Mouse (Mus musculus): ENCODE measurements around the gene Psmc1. TPM values are rescaled to one million over a fixed set of nuclear protein-coding genes. Genes with fewer than 3 reads are reported as not detected.

Gene Psmc1
- polyA plus RNA-seq, 1 experiment from 2014 or later, result 358 TPM

DNA sequence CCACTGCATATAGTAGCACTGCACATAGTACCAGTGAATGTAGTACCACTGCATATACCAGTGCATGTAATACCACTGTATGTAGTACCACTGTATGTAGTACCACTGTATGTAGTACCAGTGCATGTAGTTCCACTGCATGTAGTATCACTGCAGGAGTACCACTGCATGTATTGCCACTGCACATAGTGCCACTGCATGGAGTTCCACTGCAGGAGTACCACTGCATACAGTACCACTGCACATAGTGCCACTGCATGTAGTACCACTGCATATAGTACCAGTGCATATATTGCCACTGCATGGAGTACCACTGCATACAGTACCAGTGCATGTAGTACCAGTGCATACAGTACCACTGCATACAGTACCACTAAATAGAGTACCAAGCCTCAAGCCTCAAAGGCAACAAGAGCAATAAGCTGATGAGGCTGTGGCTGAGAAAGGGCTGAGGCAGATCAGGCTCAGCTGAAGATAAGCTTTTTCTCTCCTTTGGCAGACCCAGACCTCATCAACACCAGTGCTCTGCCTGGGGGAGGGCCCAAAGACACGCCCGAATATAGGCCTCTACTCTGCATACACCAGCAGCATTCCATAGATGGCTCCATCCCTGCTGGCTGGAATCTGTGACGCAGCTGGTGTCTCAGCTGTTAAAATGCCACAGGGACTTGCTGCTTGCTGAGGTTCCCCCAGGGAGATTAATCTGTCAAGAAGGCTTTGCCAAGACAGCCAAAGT, 9.8 kb upstream of the Psmc1 start:
- 55% methylated on average over 3 of the region's 3 CpGs for WGBS
- H3K4me2 ChIP-seq (replicated peaks), result no peak overlapping the region
- no peak overlapping the region for H3K9ac ChIP-seq
- no peaks in the 10 kb centered on the region for H3K9me3 ChIP-seq
- ATAC-seq (ENCODE audit: low FRiP score, low read depth), result no peak
- H3K4me1 ChIP-seq, result no peaks in the 10 kb centered on the region
- no peak overlapping the region for H3K4me3 ChIP-seq
- H3K27ac ChIP-seq, result no peak overlapping the region
- H3K36me3 ChIP-seq, result no peaks in the 10 kb centered on the region
- H3K27me3 ChIP-seq (replicated peaks), result no peaks in the 10 kb centered on the region

DNA sequence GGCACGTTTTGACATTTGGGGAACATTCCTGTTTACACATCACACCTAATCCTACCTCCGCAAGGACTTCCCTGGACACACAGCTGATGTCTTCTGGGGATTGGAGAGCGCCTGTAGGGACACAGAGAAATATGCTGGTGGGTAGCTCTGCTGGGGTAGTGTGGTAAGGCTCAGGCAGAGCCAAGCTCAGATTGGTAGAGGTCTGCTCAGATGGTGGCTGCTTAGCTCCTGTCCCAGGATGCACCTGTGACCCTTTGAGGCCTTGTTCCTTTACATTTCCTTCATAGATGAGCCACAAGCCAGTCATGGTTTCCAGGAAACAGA, 9.3 kb upstream of the Psmc1 start:
- H3K27ac ChIP-seq, result no peak overlapping the region
- H3K27me3 ChIP-seq (replicated peaks), result no peaks in the 10 kb centered on the region
- H3K9ac ChIP-seq, result no peak overlapping the region
- H3K36me3 ChIP-seq, result no peaks in the 10 kb centered on the region
- H3K4me1 ChIP-seq, result no peaks in the 10 kb centered on the region
- H3K9me3 ChIP-seq, result no peaks in the 10 kb centered on the region
- WGBS, result 65% methylated on average over 3 of the region's 3 CpGs
- no peak overlapping the region for H3K4me2 ChIP-seq (replicated peaks)
- no peak for ATAC-seq (ENCODE audit: low FRiP score, low read depth)
- H3K4me3 ChIP-seq, result no peak overlapping the region

DNA sequence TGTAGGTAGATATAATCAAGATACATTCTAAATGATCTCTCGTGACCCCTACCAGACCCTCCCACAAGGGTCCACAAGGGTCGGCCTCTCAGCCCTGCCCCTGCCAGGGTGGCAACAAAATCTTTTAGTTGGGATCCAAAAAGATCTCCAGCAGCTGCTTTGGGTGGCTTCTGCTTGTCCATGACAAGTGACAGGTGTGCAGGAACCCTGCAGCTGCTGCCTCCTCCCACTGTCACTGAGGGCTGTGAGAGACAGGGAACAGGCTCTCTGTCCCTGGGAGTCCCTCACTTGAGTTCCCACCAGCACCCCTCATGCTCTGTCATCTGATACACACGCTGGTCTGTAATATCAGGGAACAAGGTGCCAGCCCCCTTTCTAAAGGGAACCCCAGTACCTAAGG, 8.3 kb upstream of the Psmc1 start:
- Histone ChIP-seq H3K36me3 (no peaks in the 10 kb centered on the region), H3K4me2 (replicated peaks) (no peak overlapping the region), H3K27me3 (replicated peaks) (no peaks in the 10 kb centered on the region), H3K9me3 (no peaks in the 10 kb centered on the region), H3K9ac (no peak overlapping the region), H3K4me3 (no peak overlapping the region), H3K27ac (no peak overlapping the region), H3K4me1 (no peaks in the 10 kb centered on the region)
- no peak for ATAC-seq (ENCODE audit: low FRiP score, low read depth)
- 68% methylated on average over 3 of the region's 3 CpGs for WGBS

DNA sequence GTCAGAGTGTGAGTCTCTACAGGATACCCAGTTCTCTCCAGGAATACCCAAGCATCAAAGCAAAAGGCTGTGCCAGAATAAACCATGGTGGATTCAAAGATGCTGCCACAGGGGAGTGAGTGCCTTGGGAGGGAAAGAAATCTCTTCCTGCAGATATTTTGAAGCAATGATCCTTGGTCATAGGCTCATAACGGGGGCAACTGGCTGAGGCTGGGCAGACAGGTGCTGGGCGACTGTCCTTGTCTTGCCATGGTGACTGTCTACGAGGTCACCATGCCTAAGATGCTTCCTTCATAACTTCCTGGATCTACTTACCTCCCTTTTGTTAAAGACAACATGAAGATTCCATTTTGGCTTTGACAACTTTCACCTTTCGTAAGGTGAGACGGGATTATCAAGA, 5.4 kb upstream of the Psmc1 start:
- no peaks in the 10 kb centered on the region for H3K9me3 ChIP-seq
- no peak for ATAC-seq (ENCODE audit: low FRiP score, low read depth)
- no peak overlapping the region for H3K9ac ChIP-seq
- H3K4me1 ChIP-seq, result no peaks in the 10 kb centered on the region
- no peak overlapping the region for H3K4me3 ChIP-seq
- no peak overlapping the region for H3K27ac ChIP-seq
- 93% methylated on average over 5 of the region's 5 CpGs for WGBS
- no peaks in the 10 kb centered on the region for H3K36me3 ChIP-seq
- H3K27me3 ChIP-seq (replicated peaks), result no peaks in the 10 kb centered on the region
- no peak overlapping the region for H3K4me2 ChIP-seq (replicated peaks)

- peaks cover 8% of the 10 kb centered on the region for H3K4me1 ChIP-seq
- H3K9me3 ChIP-seq, result no peaks in the 10 kb centered on the region
- H3K36me3 ChIP-seq, result no peaks in the 10 kb centered on the region
- H3K4me3 ChIP-seq, result no peak overlapping the region
- H3K9ac ChIP-seq, result no peak overlapping the region
- WGBS, result 14% methylated on average over 19 of the region's 20 CpGs
- H3K27ac ChIP-seq, result no peak overlapping the region
- H3K4me2 ChIP-seq (replicated peaks), result peak overlapping the region; percentile 28; the same call in 1 of the 2 replicates
- ATAC-seq (ENCODE audit: low FRiP score, low read depth), result no peak
- no peaks in the 10 kb centered on the region for H3K27me3 ChIP-seq (replicated peaks)
These were observed 3.6 kb upstream of the Psmc1 start for GRCm38 (mm10) chr12:100106275-100106895.

DNA sequence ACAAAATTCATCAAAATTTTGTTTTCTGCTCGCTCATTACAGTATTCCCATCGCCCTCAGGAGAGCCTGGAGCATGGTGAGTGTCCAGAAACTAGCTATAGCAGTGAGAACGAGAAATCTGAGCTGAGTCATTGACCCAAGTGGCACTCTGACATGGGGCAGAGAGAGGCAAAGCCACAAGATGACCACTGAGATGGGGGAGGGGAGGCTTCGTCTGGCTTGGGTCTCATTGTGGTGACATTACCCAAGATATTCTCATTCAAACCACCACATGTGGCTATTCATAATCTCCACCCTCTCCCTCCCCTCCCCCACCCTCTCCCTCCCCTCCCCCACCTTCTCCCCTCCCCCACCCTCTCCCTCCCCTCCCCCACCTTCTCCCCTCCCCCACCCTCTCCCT, 2.5 kb upstream of the Psmc1 start:
- no peak overlapping the region for H3K4me3 ChIP-seq
- peaks cover 6% of the 10 kb centered on the region; the same call in 1 of the 2 replicates for H3K36me3 ChIP-seq
- H3K4me1 ChIP-seq, result peaks cover 11% of the 10 kb centered on the region
- H3K9me3 ChIP-seq, result no peaks in the 10 kb centered on the region
- H3K27me3 ChIP-seq (replicated peaks), result no peaks in the 10 kb centered on the region
- H3K27ac ChIP-seq, result no peak overlapping the region
- no peak for ATAC-seq (ENCODE audit: low FRiP score, low read depth)
- WGBS, result 51% methylated on average over 4 of the region's 4 CpGs
- no peak overlapping the region for H3K9ac ChIP-seq
- no peak overlapping the region for H3K4me2 ChIP-seq (replicated peaks)

- H3K4me3 ChIP-seq, result no peak overlapping the region
- H3K9ac ChIP-seq, result no peak overlapping the region
- no peak overlapping the region for H3K4me2 ChIP-seq (replicated peaks)
- no peak overlapping the region for H3K27ac ChIP-seq
- H3K9me3 ChIP-seq, result no peaks in the 10 kb centered on the region
- no peak for ATAC-seq (ENCODE audit: low FRiP score, low read depth)
- H3K27me3 ChIP-seq (replicated peaks), result no peaks in the 10 kb centered on the region
- peaks cover 7% of the 10 kb centered on the region for H3K4me1 ChIP-seq
- peaks cover 86% of the 10 kb centered on the region for H3K36me3 ChIP-seq
- 93% methylated on average over 5 of the region's 5 CpGs for WGBS
These were observed 6.0 kb downstream of the Psmc1 start for GRCm38 (mm10) chr12:100115982-100116381.

DNA sequence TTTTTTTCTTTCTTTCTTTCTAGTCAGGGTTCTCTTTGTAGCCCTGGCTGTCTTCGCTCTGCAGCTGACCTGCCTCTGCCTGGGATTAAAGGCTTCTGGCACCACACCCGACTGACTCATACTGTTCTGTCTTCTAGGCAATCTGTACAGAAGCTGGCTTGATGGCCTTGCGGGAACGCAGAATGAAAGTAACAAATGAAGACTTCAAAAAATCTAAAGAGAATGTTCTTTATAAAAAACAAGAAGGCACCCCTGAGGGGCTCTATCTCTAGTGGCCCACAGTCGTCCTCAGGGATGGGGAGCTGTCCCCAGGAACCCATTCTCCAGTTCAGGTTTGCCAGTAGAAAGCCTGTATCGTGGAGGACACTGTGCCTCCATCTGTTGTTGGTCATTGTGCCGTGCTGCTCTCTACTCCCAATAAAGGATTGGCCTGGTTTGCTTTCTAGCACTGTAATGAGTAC, 13.0 kb downstream of the Psmc1 start:
- no peaks in the 10 kb centered on the region for H3K27me3 ChIP-seq (replicated peaks)
- H3K9ac ChIP-seq, result no peak overlapping the region
- no peak overlapping the region for H3K27ac ChIP-seq
- peaks cover 94% of the 10 kb centered on the region for H3K36me3 ChIP-seq
- no peak overlapping the region for H3K4me3 ChIP-seq
- WGBS, result 87% methylated on average over 7 of the region's 7 CpGs
- ATAC-seq (ENCODE audit: low FRiP score, low read depth), result no peak
- H3K4me1 ChIP-seq, result no peaks in the 10 kb centered on the region
- H3K9me3 ChIP-seq, result no peaks in the 10 kb centered on the region
- H3K4me2 ChIP-seq (replicated peaks), result no peak overlapping the region

DNA sequence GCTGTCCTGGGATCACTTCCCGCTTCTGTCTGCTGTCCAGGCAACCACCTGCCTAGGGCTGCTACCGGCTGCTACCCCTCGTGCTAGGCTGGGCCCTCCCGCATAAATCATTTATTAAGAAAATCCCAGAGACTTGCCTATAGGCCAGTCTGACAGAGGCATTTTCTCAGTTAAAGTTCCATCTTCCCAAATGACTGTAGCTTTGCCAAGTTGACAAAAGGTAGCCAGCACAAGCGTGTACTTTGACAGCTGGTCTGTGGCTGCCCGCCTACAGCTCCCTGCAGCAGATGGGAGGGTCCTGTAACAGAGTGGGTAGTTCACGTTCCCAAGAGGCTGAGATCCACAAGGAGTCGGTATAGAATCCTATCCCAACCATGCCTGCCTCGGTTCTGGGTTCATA, 13.5 kb downstream of the Psmc1 start:
- H3K9ac ChIP-seq, result no peak overlapping the region
- H3K36me3 ChIP-seq, result peaks cover 92% of the 10 kb centered on the region
- H3K27ac ChIP-seq, result no peak overlapping the region
- H3K4me1 ChIP-seq, result no peaks in the 10 kb centered on the region
- ATAC-seq (ENCODE audit: low FRiP score, low read depth), result no peak
- H3K4me3 ChIP-seq, result no peak overlapping the region
- no peaks in the 10 kb centered on the region for H3K9me3 ChIP-seq
- WGBS, result 84% methylated on average over 9 of the region's 9 CpGs
- no peaks in the 10 kb centered on the region for H3K27me3 ChIP-seq (replicated peaks)
- no peak overlapping the region for H3K4me2 ChIP-seq (replicated peaks)

GRCm38 (mm10) chr12:100124913-100125798, 15.2 kb downstream of the Psmc1 start:
- WGBS, result 85% methylated on average over 16 of the region's 16 CpGs
- ATAC-seq (ENCODE audit: low FRiP score, low read depth), result peak; percentile 37; the same call in 1 of the 2 replicates
- H3K27ac ChIP-seq, result no peak overlapping the region
- no peaks in the 10 kb centered on the region for H3K27me3 ChIP-seq (replicated peaks)
- no peak overlapping the region for H3K9ac ChIP-seq
- H3K4me1 ChIP-seq, result no peaks in the 10 kb centered on the region
- peaks cover 90% of the 10 kb centered on the region for H3K36me3 ChIP-seq
- H3K4me3 ChIP-seq, result no peak overlapping the region
- no peaks in the 10 kb centered on the region for H3K9me3 ChIP-seq
- H3K4me2 ChIP-seq (replicated peaks), result no peak overlapping the region

DNA sequence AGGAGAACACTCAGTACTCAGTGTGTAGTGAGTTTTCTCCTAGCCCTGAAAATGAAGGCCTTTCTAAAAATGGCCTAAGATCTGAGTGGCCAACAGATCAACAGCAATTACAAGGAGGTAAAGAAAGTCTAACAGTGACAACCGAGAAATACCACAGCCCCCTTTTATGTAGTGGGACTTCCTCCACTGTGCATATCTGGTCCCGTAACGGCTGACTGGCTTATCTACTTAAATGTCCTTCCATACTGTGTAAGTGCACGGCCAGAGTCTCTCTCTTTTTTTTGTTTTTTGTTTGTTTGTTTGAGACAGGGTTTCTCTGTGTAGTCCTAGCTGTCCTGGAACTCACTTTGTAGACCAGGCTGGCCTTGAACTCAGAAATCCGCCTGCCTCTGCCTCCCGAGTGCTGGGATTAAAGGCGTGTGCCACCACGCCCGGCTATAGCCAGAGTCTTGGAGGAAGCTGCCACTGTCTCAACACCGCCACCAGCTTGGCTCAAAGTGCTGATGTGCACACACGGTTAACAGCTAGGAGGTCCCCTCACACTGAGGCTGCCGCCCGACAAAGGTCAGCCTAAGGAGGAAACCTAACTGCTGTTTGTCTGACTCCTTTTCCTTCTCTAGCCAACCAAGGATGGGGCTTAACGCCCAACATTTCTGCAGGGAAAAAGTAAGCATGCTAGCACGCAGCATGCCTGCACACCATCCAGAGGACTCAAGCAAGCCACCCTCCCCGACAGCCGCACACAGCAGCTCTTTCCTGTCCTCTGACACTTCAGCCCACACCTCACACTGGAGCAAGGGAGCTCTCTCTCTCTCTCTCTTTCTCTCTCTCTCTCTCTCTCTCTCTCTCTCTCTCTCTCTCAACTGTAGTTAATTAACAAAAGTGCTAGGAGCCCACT, 17.3 kb downstream of the Psmc1 start:
- 81% methylated on average over 17 of the region's 17 CpGs for WGBS
- H3K36me3 ChIP-seq, result peaks cover 87% of the 10 kb centered on the region
- no peak overlapping the region for H3K9ac ChIP-seq
- H3K4me2 ChIP-seq (replicated peaks), result no peak overlapping the region
- ATAC-seq (ENCODE audit: low FRiP score, low read depth), result no peak
- no peak overlapping the region for H3K27ac ChIP-seq
- no peak overlapping the region for H3K4me3 ChIP-seq
- H3K9me3 ChIP-seq, result no peaks in the 10 kb centered on the region
- no peaks in the 10 kb centered on the region for H3K27me3 ChIP-seq (replicated peaks)
- no peaks in the 10 kb centered on the region for H3K4me1 ChIP-seq

Measured in neural tube, embryonic 12.5 days (tissue).